Mouse (Mus musculus) heart, postnatal 14 days (tissue): ENCODE results near the gene Krtap5-3. TPM values are rescaled to one million over a fixed set of nuclear protein-coding genes. Genes with fewer than 3 reads are reported as not detected.

Source experiments
- total RNA-seq, 2 experiments: library from RNA; stranded (reverse); gene quantifications; 2 replicates each; pipeline ENCODE4 v1.2.3; 2021

The Krtap5-3 gene
- total RNA-seq, 2 experiments from 2014 or later, result not detected

Other genes with a start within 250 kb of the Krtap5-3 start
- 10 to 100 TPM; 39.9 to 43.0 TPM for gene Mob2, start 140.3 kb upstream of the Krtap5-3 start, total RNA-seq
- 10 to 100 TPM; 29.2 to 35.4 TPM for gene Dusp8, start 105.5 kb upstream of the Krtap5-3 start, total RNA-seq
- not detected for gene Gm45618, start 80.6 kb upstream of the Krtap5-3 start, total RNA-seq
- not detected for gene Gm39115, start 65.3 kb upstream of the Krtap5-3 start, total RNA-seq
- not detected for gene Gm45337, start 56.8 kb upstream of the Krtap5-3 start, total RNA-seq
- gene Gm29735, start 44.3 kb upstream of the Krtap5-3 start, total RNA-seq, result not detected
- not detected for gene Gm4553, start 35.6 kb upstream of the Krtap5-3 start, total RNA-seq
- not detected for gene Krtap5-2, start 25.4 kb upstream of the Krtap5-3 start, total RNA-seq
- not detected for gene Gm10153, start 11.0 kb upstream of the Krtap5-3 start, total RNA-seq
- not detected for gene Gm7579, start 10.5 kb downstream of the Krtap5-3 start, total RNA-seq
- not detected for gene Krtap5-5, start 28.6 kb downstream of the Krtap5-3 start, total RNA-seq
- not detected for gene Gm40460, start 39.7 kb downstream of the Krtap5-3 start, total RNA-seq
- not detected for gene Gm2431, start 57.0 kb downstream of the Krtap5-3 start, total RNA-seq
- gene Gm4559, start 73.0 kb downstream of the Krtap5-3 start, total RNA-seq, result not detected
- gene Krtap5-1, start 95.8 kb downstream of the Krtap5-3 start, total RNA-seq, result not detected
- not detected for gene Krtap5-4, start 102.2 kb downstream of the Krtap5-3 start, total RNA-seq
- gene Ifitm10, start 172.4 kb downstream of the Krtap5-3 start, total RNA-seq, result 1 to 10 TPM; 1.7 to 2.1 TPM
- 1 to 10 TPM; 2.4 to 6.7 TPM for gene Gm49369, start 181.3 kb downstream of the Krtap5-3 start, total RNA-seq
- 100 to 1,000 TPM; 572 to 613 TPM for gene Ctsd, start 186.7 kb downstream of the Krtap5-3 start, total RNA-seq
- not detected for gene Syt8, start 233.5 kb downstream of the Krtap5-3 start, total RNA-seq
- 1 to 10 TPM; 5.7 to 7.8 TPM for gene Tnni2, start 240.4 kb downstream of the Krtap5-3 start, total RNA-seq